Mouse (Mus musculus) thymus, adult 2 months (tissue): ENCODE measurements at regions not wholly inside any gene's neighbourhood (a gene's known extent, or its start where the extent isn't known, plus 50 kb on each side); places are given as distances from the start of the nearest gene placed in this dataset.
"Not testable (repeated sequence)": the region's sequence is repeated elsewhere in the genome, so short reads cannot be mapped to it uniquely, and the experiment has no call there.

Experiments used
- DNase-seq: peaks from one replicate; pipeline ENCODE4 v3.0.0; 2021
- H3K27ac ChIP-seq: fragments of 200-500 bp; 2 replicates; pipeline ENCODE4 v1.5.1; 2012; ENCODE audit warnings: low read length, control low read depth; ENCODE audit not compliant: control insufficient read depth, insufficient read depth
- H3K27me3 ChIP-seq: fragments of 200-500 bp; 2 replicates; pipeline ENCODE4 v1.6.1; 2012; ENCODE audit warnings: mild to moderate bottlenecking, low read length, moderate library complexity, mixed read lengths; ENCODE audit not compliant: control insufficient read depth, insufficient read depth
- H3K36me3 ChIP-seq: fragments of 200-500 bp; 2 replicates; pipeline ENCODE4 v1.6.1; 2012; ENCODE audit warnings: mild to moderate bottlenecking, low read length, moderate library complexity; ENCODE audit not compliant: control insufficient read depth, insufficient read depth
- H3K4me1 ChIP-seq: fragments of 200-500 bp; replicated peaks from 2 replicates; pipeline ENCODE4 v1.6.1; 2012; ENCODE audit warnings: low read length; ENCODE audit not compliant: control insufficient read depth, insufficient read depth
- H3K4me3 ChIP-seq: fragments of 200-500 bp; 2 replicates; pipeline ENCODE4 v1.5.1; 2012; ENCODE audit warnings: mild to moderate bottlenecking, low read length, control low read depth, moderate library complexity; ENCODE audit not compliant: control insufficient read depth, insufficient read depth
- CTCF ChIP-seq: fragments of 200-500 bp; IDR thresholded peaks from 2 replicates; pipeline ENCODE4 v1.5.1; 2012; ENCODE audit warnings: mild to moderate bottlenecking, control low read depth, low read length, moderate library complexity, borderline replicate concordance; ENCODE audit not compliant: control insufficient read depth, poor library complexity, insufficient read depth; ENCODE audit errors: extremely low read depth
- POLR2A ChIP-seq: fragments of 200-500 bp; IDR thresholded peaks from 2 replicates; pipeline ENCODE4 v1.6.1; 2012; ENCODE audit warnings: mild to moderate bottlenecking, low read length, control low read depth, moderate library complexity; ENCODE audit not compliant: control insufficient read depth, poor library complexity, insufficient read depth; ENCODE audit errors: extremely low read depth
- WGBS: fragments of 180-500 bp; shearing (Covaris S2); methylation state at CpG from one replicate; pipeline ENCODE4 v1.1.7; 2018; 5-methylcytosine and 5-hydroxymethylcytosine counted together

DNA sequence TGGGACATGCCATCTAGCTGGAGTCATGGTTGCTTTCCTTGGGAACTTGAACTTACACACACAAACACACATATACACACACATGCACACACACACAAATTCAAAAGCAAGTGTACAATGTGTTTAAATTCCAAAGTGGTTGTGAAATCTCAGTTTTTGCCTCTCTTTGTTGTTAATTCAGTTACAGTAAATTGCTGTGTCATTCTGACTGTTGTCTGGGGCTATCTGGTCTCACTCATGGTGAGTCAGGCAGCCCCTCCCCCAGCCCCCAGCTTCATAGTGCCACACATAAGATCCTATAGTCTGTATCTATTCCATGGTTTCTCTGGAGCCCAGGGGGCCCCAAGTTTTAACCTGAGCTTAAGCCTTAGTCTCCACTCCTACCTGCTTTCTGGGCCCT, 448.4 kb upstream of the Sall1 start:
- Histone ChIP-seq H3K36me3 (no peaks in the 10 kb centered on the region), H3K4me1 (no peaks in the 10 kb centered on the region), H3K4me3 (no peak overlapping the region), H3K27me3 (no peaks in the 10 kb centered on the region), H3K27ac (no peak overlapping the region)
- no peak for TF ChIP-seq CTCF
- no peak for TF ChIP-seq POLR2A
- DNase-seq, result no peak

DNA sequence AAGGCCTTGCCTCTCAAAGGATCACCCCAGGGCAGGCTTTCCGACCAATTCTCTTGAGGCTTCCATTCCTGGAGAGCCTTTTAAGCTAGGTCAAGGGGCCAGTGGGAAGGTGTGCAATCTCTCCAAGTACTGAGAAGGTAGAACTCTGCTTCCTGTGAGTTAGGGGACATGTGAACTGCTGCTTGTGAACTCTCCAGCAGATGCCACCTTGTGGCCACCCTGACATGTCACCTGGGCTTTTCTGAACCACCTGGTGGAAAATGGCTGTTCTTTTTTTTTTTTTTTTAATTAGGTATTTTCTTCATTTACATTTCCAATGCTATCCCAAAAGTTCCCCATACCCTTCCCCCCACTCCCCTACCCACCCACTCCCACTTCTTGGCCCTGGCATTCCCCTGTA, 438.5 kb upstream of the Sall1 start:
- not testable (repeated sequence) for H3K4me1 ChIP-seq, H3K4me3 ChIP-seq, H3K27ac ChIP-seq, DNase-seq, H3K27me3 ChIP-seq, H3K36me3 ChIP-seq
- 83% methylated on average over 1 of the region's 1 CpGs for WGBS

DNA sequence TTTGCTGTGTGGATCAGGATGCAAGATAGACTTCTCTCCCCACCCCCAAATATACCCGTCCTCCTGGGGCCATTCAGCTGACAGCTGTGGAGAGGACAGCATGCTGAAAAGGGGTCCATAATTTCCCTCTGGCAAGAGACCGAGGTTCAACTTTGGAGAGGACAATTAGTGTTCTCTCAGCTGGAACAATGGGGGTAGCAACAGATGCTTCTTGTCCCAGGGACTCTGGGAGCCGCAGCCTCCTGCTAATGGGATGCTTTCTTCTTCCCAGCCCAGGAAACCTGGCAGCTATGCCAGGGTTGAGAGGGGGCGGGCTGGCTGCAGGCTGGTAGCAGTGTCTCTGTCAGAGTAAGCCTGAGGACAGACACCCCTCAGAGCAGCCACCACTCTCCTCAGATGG, 433.0 kb upstream of the Sall1 start:
- Histone ChIP-seq H3K4me1 (no peaks in the 10 kb centered on the region), H3K36me3 (no peaks in the 10 kb centered on the region), H3K27me3 (no peaks in the 10 kb centered on the region), H3K27ac (no peak overlapping the region), H3K4me3 (no peak overlapping the region)
- DNase-seq, result no peak
- WGBS, result 76% methylated on average over 4 of the region's 4 CpGs
- TF ChIP-seq POLR2A, result no peak
- TF ChIP-seq CTCF, result no peak

DNA sequence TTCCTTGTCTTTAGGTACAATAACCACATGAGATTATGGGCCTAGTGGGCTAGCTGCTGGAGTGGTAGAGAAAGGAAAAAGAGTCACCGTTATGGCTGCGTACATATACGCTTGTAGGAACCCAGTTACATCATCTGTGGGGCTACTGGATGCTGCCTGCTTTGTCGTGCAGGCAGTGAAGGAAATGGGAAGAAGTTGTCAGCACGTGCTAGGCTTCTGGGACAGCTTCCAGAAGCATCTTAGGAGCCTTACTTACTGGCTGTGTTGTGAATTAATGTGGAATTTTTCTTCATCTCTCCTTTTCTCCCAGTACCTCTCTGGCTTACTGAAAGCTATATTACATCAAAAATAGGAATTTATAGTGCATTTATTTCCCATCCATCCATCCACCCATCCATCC, 427.2 kb upstream of the Sall1 start:
- TF ChIP-seq CTCF, result no peak
- TF ChIP-seq POLR2A, result no peak
- Histone ChIP-seq H3K4me3 (no peak overlapping the region), H3K27me3 (no peaks in the 10 kb centered on the region), H3K36me3 (no peaks in the 10 kb centered on the region), H3K27ac (no peak overlapping the region), H3K4me1 (no peaks in the 10 kb centered on the region)
- no peak for DNase-seq
- 87% methylated on average over 5 of the region's 5 CpGs for WGBS

DNA sequence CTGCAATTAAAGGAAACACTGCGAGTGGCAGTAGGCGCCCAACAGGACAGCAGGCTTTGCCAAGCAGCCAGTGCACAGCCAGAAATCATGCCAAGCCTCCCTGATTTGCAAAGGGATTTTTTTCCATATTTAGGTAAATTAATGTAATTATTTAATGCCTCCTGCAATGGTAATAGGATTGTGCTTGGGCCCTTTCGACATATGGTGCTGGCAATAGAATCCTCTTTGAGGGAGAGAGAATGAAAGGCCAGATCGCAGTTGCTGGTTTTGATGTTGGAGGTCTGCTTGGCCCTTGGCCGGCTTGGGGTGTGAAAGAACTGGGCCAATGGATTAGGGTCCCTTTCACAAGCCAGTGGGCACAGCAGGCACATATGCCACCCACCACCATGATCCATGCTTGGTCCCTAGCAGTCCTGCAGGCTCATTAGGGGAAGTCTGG, 424.8 kb upstream of the Sall1 start:
- TF ChIP-seq POLR2A, result no peak
- no peak for TF ChIP-seq CTCF
- H3K36me3 ChIP-seq, result no peaks in the 10 kb centered on the region
- WGBS, result 93% methylated on average over 5 of the region's 5 CpGs
- no peak overlapping the region for H3K27ac ChIP-seq
- H3K4me3 ChIP-seq, result no peak overlapping the region
- H3K4me1 ChIP-seq, result no peaks in the 10 kb centered on the region
- no peaks in the 10 kb centered on the region for H3K27me3 ChIP-seq
- no peak for DNase-seq

DNA sequence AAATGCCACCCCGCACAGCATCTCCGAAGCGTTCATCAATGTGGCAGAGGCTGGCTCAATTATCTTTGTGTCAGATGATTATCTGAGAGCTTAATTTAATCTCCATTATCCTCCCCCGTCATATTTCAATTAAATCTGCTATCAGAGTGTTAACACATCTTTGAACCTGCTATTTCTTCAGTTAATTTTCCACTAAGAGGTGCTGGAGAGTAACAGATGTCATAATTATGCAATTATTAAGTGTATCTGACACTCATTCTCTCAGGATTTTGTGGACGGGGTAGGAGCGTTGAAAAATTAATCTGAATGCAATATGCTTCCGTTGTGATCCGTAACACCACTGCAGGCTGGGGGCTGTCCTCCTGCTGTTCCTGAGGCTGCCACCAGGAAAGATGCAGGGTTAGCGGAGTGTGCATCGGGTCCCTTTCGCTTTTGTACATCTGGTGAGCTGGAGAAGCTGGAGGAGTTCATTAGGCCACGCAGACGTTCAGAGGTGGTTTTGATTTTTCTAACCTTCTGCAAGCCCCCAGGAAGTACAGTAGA, 421.3 kb upstream of the Sall1 start:
- H3K4me3 ChIP-seq, result no peak overlapping the region
- H3K4me1 ChIP-seq, result no peaks in the 10 kb centered on the region
- no peaks in the 10 kb centered on the region for H3K27me3 ChIP-seq
- DNase-seq, result no peak
- 96% methylated on average over 13 of the region's 13 CpGs for WGBS
- H3K36me3 ChIP-seq, result no peaks in the 10 kb centered on the region
- H3K27ac ChIP-seq, result no peak overlapping the region
- TF ChIP-seq POLR2A (no peak), CTCF (no peak)

DNA sequence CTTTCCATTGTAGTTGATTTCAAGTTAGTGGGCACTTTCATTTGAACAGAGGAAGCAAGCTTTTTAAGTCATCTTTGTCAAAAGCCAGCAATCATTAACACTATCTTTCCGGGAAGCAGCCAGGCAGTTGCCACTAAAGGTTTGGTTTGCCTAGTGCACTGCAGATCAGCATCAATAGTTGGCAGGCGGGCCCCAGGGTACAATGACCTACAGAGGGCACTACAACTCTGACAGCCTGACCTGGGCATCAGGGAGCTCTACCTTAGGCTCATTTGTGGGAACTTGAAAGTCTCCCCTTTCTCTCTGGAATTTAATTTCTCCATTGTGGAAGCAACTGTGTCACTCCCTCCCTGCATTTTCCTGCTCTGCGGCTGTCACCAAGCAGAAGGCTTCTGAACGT, 412.6 kb upstream of the Sall1 start:
- no peaks in the 10 kb centered on the region for H3K4me1 ChIP-seq
- H3K36me3 ChIP-seq, result no peaks in the 10 kb centered on the region
- DNase-seq, result no peak
- H3K4me3 ChIP-seq, result no peak overlapping the region
- H3K27ac ChIP-seq, result no peak overlapping the region
- WGBS, result 62% methylated on average over 4 of the region's 4 CpGs
- H3K27me3 ChIP-seq, result no peaks in the 10 kb centered on the region
- TF ChIP-seq POLR2A (no peak), CTCF (no peak)
